Comparison of ENCODE assay signal across 29 mouse cellular contexts in genomic region chr16:17345813-17346155, GRCm38 (mm10). TPM values are rescaled to one million over a fixed set of nuclear protein-coding genes. Genes with fewer than 3 reads are reported as not detected.
DNase-seq lines count a peak whose midpoint lies in the region; ATAC-seq and TF ChIP-seq lines count a peak whose summit lies in the region.
"Had no signal": no experiment of that assay in that cellular context is flagged by ENCODE, and none has a peak within 500 bp of the region (broad histone marks: within the 10 kb centered on the region; RNA-seq: fewer than 3 reads in every experiment).

No protein-coding gene starts in this region.

- no peak overlapping the region for H3K4me3 ChIP-seq in liver, adult 2 months (ENCODE audit: insufficient read depth, low read depth, low read length)
- no peak overlapping the region for H3K4me3 ChIP-seq in liver, embryonic 13.5 days (replicated peaks)
- no peak overlapping the region for H3K4me3 ChIP-seq in liver, embryonic 16.5 days (ENCODE audit: low read depth, low read length)
- no peak overlapping the region for H3K4me3 ChIP-seq in stomach, embryonic 16.5 days (replicated peaks; ENCODE audit: low read length)
- H3K4me3 ChIP-seq: embryonic facial prominence, embryonic 13.5 days; erythroblast, embryonic 14.5 days; forebrain, embryonic 12.5 days; heart, adult 2 months; hindbrain, embryonic 12.5 days; hindbrain, embryonic 15.5 days had no signal

- no peaks in the 10 kb centered on the region; the same call in 1 of the 2 replicates for H3K79me2 ChIP-seq in liver, adult 2 months (ENCODE audit: control insufficient read depth, insufficient read depth, low read length)

- no peak overlapping the region for H3K4me2 ChIP-seq in liver, embryonic 13.5 days
- no peak overlapping the region for H3K4me2 ChIP-seq in liver, embryonic 16.5 days (ENCODE audit: low read depth, low read length)
- H3K4me2 ChIP-seq in stomach, embryonic 16.5 days (ENCODE audit: low read depth, low read length), result no peak overlapping the region
- H3K4me2 ChIP-seq: embryonic facial prominence, embryonic 13.5 days; forebrain, embryonic 12.5 days; heart, embryonic 11.5 days; hindbrain, embryonic 12.5 days; hindbrain, embryonic 15.5 days had no signal

- TF ChIP-seq POLR2A in liver, adult 2 months (IDR thresholded peaks at IDR 0.05; ENCODE audit: extremely low read depth, insufficient read depth, low read length), result no peak

- intact Hi-C loops in left cerebral cortex, postnatal 10 days (cut with DNase I), result no loop called here

- WGBS in liver, adult 2 months, result 27% methylated on average over 2 of the region's 2 CpGs
- WGBS in liver, embryonic 13.5 days (ENCODE audit: insufficient replicate concordance), result 68% methylated on average over 2 of the region's 2 CpGs
- 62% methylated on average over 2 of the region's 2 CpGs for WGBS in liver, embryonic 16.5 days (ENCODE audit: insufficient replicate concordance)
- 66% methylated on average over 2 of the region's 2 CpGs for WGBS in stomach, embryonic 16.5 days

- peaks cover 39% of the 10 kb centered on the region for H3K4me1 ChIP-seq in liver, adult 2 months (ENCODE audit: control insufficient read depth, insufficient read depth, low read length)
- H3K4me1 ChIP-seq in liver, embryonic 13.5 days (replicated peaks), result peaks cover 25% of the 10 kb centered on the region
- H3K4me1 ChIP-seq in liver, embryonic 16.5 days (ENCODE audit: control insufficient read depth, low read depth, low read length), result peaks cover 2% of the 10 kb centered on the region
- no peaks in the 10 kb centered on the region for H3K4me1 ChIP-seq in stomach, embryonic 16.5 days (ENCODE audit: control insufficient read depth, insufficient read depth, low read length)
- H3K4me1 ChIP-seq: embryonic facial prominence, embryonic 13.5 days; forebrain, embryonic 12.5 days; hindbrain, embryonic 12.5 days; hindbrain, embryonic 15.5 days had no signal

- TF ChIP-seq CTCF in liver, adult 2 months (IDR thresholded peaks at IDR 0.05; ENCODE audit: low read depth, low read length), result no peak

- 0 out of 2 replicates have a peak, but pooled peaks have one; percentile 43 for ATAC-seq in liver, embryonic 13.5 days (ENCODE audit: low read depth)
- ATAC-seq in liver, embryonic 16.5 days (ENCODE audit: low read depth), result peak; percentile 68
- peak; percentile 36; the same call in 1 of the 2 replicates for ATAC-seq in stomach, embryonic 16.5 days (ENCODE audit: insufficient read depth, low FRiP score)
- ATAC-seq in megakaryocyte progenitor cell, adult 5-6 weeks (replicated peaks; ENCODE audit: poor library complexity), result no peak
- ATAC-seq: forebrain, embryonic 16.5 days; Patski had no signal

- no peak overlapping the region for H3K9ac ChIP-seq in liver, adult 2 months (ENCODE audit: low read depth, low read length)
- H3K9ac ChIP-seq in liver, embryonic 13.5 days, result no peak overlapping the region
- H3K9ac ChIP-seq in liver, embryonic 16.5 days (ENCODE audit: low read depth, low read length), result no peak overlapping the region
- no peak overlapping the region for H3K9ac ChIP-seq in stomach, embryonic 16.5 days (ENCODE audit: low read length)
- H3K9ac ChIP-seq: embryonic facial prominence, embryonic 13.5 days; forebrain, embryonic 12.5 days; hindbrain, embryonic 12.5 days; hindbrain, embryonic 15.5 days had no signal

- no peaks in the 10 kb centered on the region for H3K9me3 ChIP-seq in liver, embryonic 13.5 days (replicated peaks)
- H3K9me3 ChIP-seq in liver, embryonic 16.5 days (replicated peaks; ENCODE audit: control insufficient read depth, low read length), result no peaks in the 10 kb centered on the region
- H3K9me3 ChIP-seq in stomach, embryonic 16.5 days (replicated peaks; ENCODE audit: control insufficient read depth, low read length), result no peaks in the 10 kb centered on the region
- H3K9me3 ChIP-seq: embryonic facial prominence, embryonic 13.5 days; forebrain, embryonic 12.5 days; G1E; hindbrain, embryonic 12.5 days; hindbrain, embryonic 15.5 days had no signal

- peak overlapping the region; percentile 76 for H3K27ac ChIP-seq in liver, adult 2 months (replicated peaks; ENCODE audit: insufficient read depth, low read depth, low read length)
- no peak overlapping the region for H3K27ac ChIP-seq in liver, embryonic 13.5 days
- peak overlapping the region; percentile 51; the same call in 1 of the 2 replicates for H3K27ac ChIP-seq in liver, embryonic 16.5 days (ENCODE audit: low read length)
- H3K27ac ChIP-seq in stomach, embryonic 16.5 days (ENCODE audit: low read length), result peak overlapping the region; percentile 40; the same call in 1 of the 2 replicates
- H3K27ac ChIP-seq: embryonic facial prominence, embryonic 13.5 days; forebrain, embryonic 12.5 days; heart, adult 2 months; hindbrain, embryonic 12.5 days; hindbrain, embryonic 15.5 days had no signal

- peaks cover 49% of the 10 kb centered on the region for H3K36me3 ChIP-seq in liver, adult 2 months (ENCODE audit: control insufficient read depth, insufficient read depth, low read length)
- H3K36me3 ChIP-seq in liver, embryonic 13.5 days, result peaks cover 30% of the 10 kb centered on the region
- peaks cover 7% of the 10 kb centered on the region for H3K36me3 ChIP-seq in liver, embryonic 16.5 days (ENCODE audit: control insufficient read depth, insufficient read depth)
- no peaks in the 10 kb centered on the region for H3K36me3 ChIP-seq in stomach, embryonic 16.5 days (ENCODE audit: control insufficient read depth, insufficient read depth, low read length)

- no peaks in the 10 kb centered on the region for H3K27me3 ChIP-seq in liver, adult 2 months (ENCODE audit: control insufficient read depth, insufficient read depth, low read length)
- H3K27me3 ChIP-seq in liver, embryonic 13.5 days, result no peaks in the 10 kb centered on the region
- no peaks in the 10 kb centered on the region for H3K27me3 ChIP-seq in liver, embryonic 16.5 days (ENCODE audit: control insufficient read depth, insufficient read depth, low read depth, low read length)
- no peaks in the 10 kb centered on the region for H3K27me3 ChIP-seq in stomach, embryonic 16.5 days (ENCODE audit: control insufficient read depth, insufficient read depth, low read length)
- H3K27me3 ChIP-seq: CH12.LX; embryonic facial prominence, embryonic 13.5 days; forebrain, embryonic 12.5 days; hindbrain, embryonic 12.5 days; hindbrain, embryonic 15.5 days; Patski had no signal

- DNase-seq in liver, adult 2 months (ENCODE audit: extremely low read depth, low read depth, low spot score), result peak; percentile 85
- no peak for DNase-seq in liver
- DNase-seq in liver, embryonic 13.5 days, result no peak
- DNase-seq in kidney, adult 18-20 months, result no peak
- DNase-seq in left cerebral cortex, postnatal 10 days (ENCODE audit: extremely low spot score in 1 of 2, low spot score in 2 of 2), result no peak
- DNase-seq: adrenal gland, postnatal 10 days; adrenal gland, postnatal 36 days; B cell, adult 2 months; cerebellum, adult 18-20 months; cerebellum, adult 9-11 months; cerebellum, postnatal 25 days; gastrocnemius, postnatal 10 days; gastrocnemius, postnatal 36 days; heart, adult 2 months had no signal

RNA-seq across cellular contexts. Expression of gene Serpind1, which starts 14.6 kb away (rescaled TPM):
- total RNA-seq in liver, adult 2 months (2014; rRNA removed), result 636 and 666 TPM in 2 replicates
- polyA plus RNA-seq in liver, adult 2 months (2012; rRNA removed), result 368 and 398 TPM in 2 replicates
- 124 and 143 TPM in 2 replicates for polyA plus RNA-seq in liver, embryonic 13.5 days (2015; fragmentation: Nextera tagmentation; extraction: Ambion mirVana)
- 242 and 251 TPM in 2 replicates for polyA plus RNA-seq in liver, embryonic 16.5 days (2015; fragmentation: Nextera tagmentation; extraction: Ambion mirVana)
- 7.8 and 10.7 TPM in 2 replicates for polyA plus RNA-seq in stomach, embryonic 16.5 days (2015; fragmentation: Nextera tagmentation; extraction: Ambion mirVana)
- not detected in 2 replicates for total RNA-seq in megakaryocyte progenitor cell, adult 5-6 weeks (2015)
- total RNA-seq in megakaryocyte progenitor cell, adult 5-6 weeks (2017), result not detected in 2 replicates
- 1 to 10 TPM; 1.9 to 2.0 TPM for total RNA-seq in left cerebral cortex, postnatal 10 days (2021)
- total RNA-seq: granulocyte monocyte progenitor cell, adult 5-6 weeks; hematopoietic stem cell, adult 5-6 weeks had no signal
- polyA plus RNA-seq: erythroblast, embryonic 14.5 days; G1E had no signal

Comparison
In these comparisons a context has a peak if more than half of its experiments do, and no peak if none do; other contexts are left out.
1. RNA of gene Serpind1, which starts 14.6 kb away (polyA plus RNA-seq): 368 to 398 TPM in liver, adult 2 months, 242 to 251 TPM in liver, embryonic 16.5 days and 124 to 143 TPM in liver, embryonic 13.5 days; 7.8 to 10.7 TPM in stomach, embryonic 16.5 days; every median in the first group is over 10 times any median in the second.